Mouse (Mus musculus): ENCODE measurements around the gene Olfr498.

The Olfr498 gene

DNA sequence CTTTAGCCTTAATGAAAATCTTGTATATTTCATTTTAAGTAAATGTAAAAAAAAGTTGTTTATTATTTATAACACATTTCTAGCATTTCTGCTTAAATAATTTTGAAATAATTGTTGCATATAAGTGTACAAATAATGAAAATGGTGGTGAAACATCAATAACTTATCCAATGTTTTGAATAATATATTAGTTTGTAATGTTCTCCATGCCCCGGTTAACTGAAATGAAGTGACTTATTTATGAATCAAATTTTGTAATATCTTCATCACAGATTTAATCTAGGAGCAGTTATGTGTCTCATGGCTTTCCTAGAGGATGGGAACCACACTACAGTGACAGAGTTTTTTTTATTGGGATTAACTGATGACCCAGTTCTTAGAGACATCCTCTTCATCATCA, at the start of gene Olfr498:
Olfr498 (plus strand) TSS at position 301 of the 400 bp plus-strand sequence.
- no peak for DNase-seq (ENCODE audit: low read depth)

DNA sequence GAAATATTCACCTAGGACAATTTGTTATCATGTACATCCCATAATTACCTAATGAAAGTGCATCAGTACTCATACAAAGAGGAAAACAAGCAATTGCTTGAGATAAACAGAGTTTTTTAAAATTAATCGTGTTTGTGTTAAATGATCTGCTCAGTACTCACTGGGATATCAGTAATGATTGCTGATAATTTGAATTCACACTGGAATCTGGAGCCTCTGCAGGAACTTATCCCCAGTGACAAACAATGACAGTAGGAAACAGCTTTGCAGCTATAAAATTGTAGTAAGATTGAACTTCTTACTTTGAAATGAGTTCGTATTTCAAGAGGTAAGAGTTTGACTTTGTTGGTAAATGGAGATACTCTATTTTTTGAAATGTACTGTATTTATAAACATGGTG, 45.0 kb upstream of the Olfr498 start, which contains the start of gene Olfr497:
Olfr497 (plus strand) TSS at position 301 of the 400 bp plus-strand sequence.
- DNase-seq (ENCODE audit: low read depth): no peak

All from naive thymus-derived CD4-positive, alpha-beta T cell, adult 2 months (primary cell).